Mouse (Mus musculus) midbrain, embryonic 11.5 days (tissue): ENCODE measurements at regions not wholly inside any gene's neighbourhood (a gene's known extent, or its start where the extent isn't known, plus 50 kb on each side); places are given as distances from the start of the nearest gene placed in this dataset. TPM values are rescaled to one million over a fixed set of nuclear protein-coding genes. Genes with fewer than 3 reads are reported as not detected.
"Not testable (repeated sequence)": the region's sequence is repeated elsewhere in the genome, so short reads cannot be mapped to it uniquely, and the experiment has no call there.

Experiments
- ATAC-seq: fragments of 200-750 bp; cut with Nextera tagmentation; 2 replicates; pipeline ENCODE4 v1.8.0; 2017; ENCODE audit warnings: moderate TSS enrichment, moderate library complexity; ENCODE audit not compliant: low FRiP score
- DNase-seq: peaks from one replicate; pipeline ENCODE4 v3.0.0; 2015; ENCODE audit warnings: low spot score; ENCODE audit errors: missing footprints
- H3K27ac ChIP-seq: fragments of 300-500 bp; sonication (generic); 2 replicates; pipeline ENCODE4 v1.5.1; 2014; ENCODE audit warnings: low read depth, low read length
- H3K27me3 ChIP-seq: fragments of 300-500 bp; sonication (generic); 2 replicates; pipeline ENCODE4 v1.6.1; 2014; ENCODE audit warnings: mild to moderate bottlenecking, low read length, moderate library complexity, mixed read lengths; ENCODE audit not compliant: control insufficient read depth, insufficient read depth
- H3K36me3 ChIP-seq: fragments of 300-500 bp; sonication (generic); 2 replicates; pipeline ENCODE4 v1.6.1; 2014; ENCODE audit warnings: mild to moderate bottlenecking, low read length, moderate library complexity, mixed read lengths; ENCODE audit not compliant: control insufficient read depth, insufficient read depth
- H3K4me1 ChIP-seq: fragments of 300-500 bp; sonication (generic); 2 replicates; pipeline ENCODE4 v1.6.1; 2014; ENCODE audit warnings: low read length; ENCODE audit not compliant: control insufficient read depth, insufficient read depth
- H3K4me2 ChIP-seq: fragments of 300-500 bp; sonication (generic); 2 replicates; pipeline ENCODE4 v1.6.1; 2014; ENCODE audit warnings: mild to moderate bottlenecking, moderate library complexity
- H3K4me3 ChIP-seq: fragments of 300-500 bp; sonication (generic); 2 replicates; pipeline ENCODE4 v1.5.1; 2014; ENCODE audit warnings: low read depth, low read length
- H3K9ac ChIP-seq: fragments of 300-500 bp; sonication (generic); 2 replicates; pipeline ENCODE4 v1.6.1; 2014; ENCODE audit warnings: low read length
- H3K9me3 ChIP-seq: fragments of 300-500 bp; sonication (generic); 2 replicates; pipeline ENCODE4 v1.6.1; 2016; ENCODE audit warnings: low read length; ENCODE audit not compliant: control insufficient read depth
- WGBS: fragments of 180-500 bp; shearing (Covaris S2); extraction: QIAGEN DNeasy Blood & Tissue Kit; methylation state at CpG from one replicate; pipeline ENCODE4 v1.1.7; 2014; 5-methylcytosine and 5-hydroxymethylcytosine counted together
- microRNA-seq: library from miRNA; unstranded; fragments of <30 nt; microRNA quantifications from one replicate; pipeline ENCODE4, GENCODE M21; 2017

- ATAC-seq, H3K27me3 ChIP-seq, H3K4me2 ChIP-seq, H3K9ac ChIP-seq, H3K27ac ChIP-seq, H3K4me3 ChIP-seq, H3K9me3 ChIP-seq, H3K36me3 ChIP-seq, H3K4me1 ChIP-seq, DNase-seq: not testable (repeated sequence)
- 65% methylated on average over 2 of the region's 2 CpGs for WGBS
Measured at GRCm38 (mm10) chr19:9338971-9339370, 203.5 kb upstream of the Asrgl1 start.

DNA sequence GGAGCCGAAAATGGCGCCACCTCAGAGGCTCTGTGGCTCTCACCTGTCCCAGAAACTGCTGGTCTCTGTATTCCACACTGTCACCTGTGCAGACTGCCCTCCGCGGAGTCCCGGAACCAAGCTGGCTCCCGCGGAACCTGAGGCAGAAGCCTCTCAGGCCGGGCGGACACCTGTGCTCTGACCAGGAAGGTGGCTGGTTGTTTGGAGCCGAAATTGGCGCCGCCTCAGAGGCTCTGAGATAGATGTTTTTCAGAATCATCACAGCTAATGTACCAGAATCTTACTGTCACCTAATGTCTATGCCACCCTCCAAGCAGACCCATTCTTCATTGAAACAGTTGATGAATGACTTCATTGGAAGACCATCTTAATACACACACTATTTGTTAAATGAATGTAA, 202.0 kb upstream of the Asrgl1 start:
- 94% methylated on average over 12 of the region's 12 CpGs for WGBS
- peak; percentile 57 for DNase-seq

GRCm38 (mm10) chr19:9317932-9318331, 182.5 kb upstream of the Asrgl1 start:
- ATAC-seq, DNase-seq, H3K4me1 ChIP-seq, H3K4me2 ChIP-seq, H3K27ac ChIP-seq, H3K9ac ChIP-seq, H3K36me3 ChIP-seq, H3K27me3 ChIP-seq, H3K9me3 ChIP-seq, H3K4me3 ChIP-seq: not testable (repeated sequence)
- no CpG with 5 or more reads among the region's 1 CpGs for WGBS

More for the DNA sequence above, 202.0 kb upstream of the Asrgl1 start:
- H3K36me3 ChIP-seq, H3K4me3 ChIP-seq, H3K27me3 ChIP-seq, H3K4me1 ChIP-seq, H3K9ac ChIP-seq, H3K4me2 ChIP-seq, ATAC-seq, H3K27ac ChIP-seq, H3K9me3 ChIP-seq: not testable (repeated sequence)

DNA sequence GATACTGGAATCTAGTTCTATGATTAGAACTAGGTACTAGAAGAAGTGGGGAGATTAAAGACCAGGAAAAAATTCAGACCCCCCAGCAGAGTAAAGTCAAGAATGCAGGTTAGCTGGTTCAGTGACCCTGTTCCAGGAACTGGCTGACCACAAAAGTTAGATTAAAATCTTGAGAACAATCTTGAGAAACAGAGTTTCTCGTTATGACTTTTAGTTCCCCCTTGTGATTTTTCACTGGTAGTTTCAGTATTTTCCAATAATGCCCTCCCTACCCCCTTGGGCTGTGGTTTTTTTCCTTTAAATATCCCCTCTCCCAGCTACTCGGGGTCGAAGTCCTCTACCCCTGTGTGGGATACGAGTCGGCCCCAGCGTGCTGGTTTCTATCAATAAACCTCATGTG, 180.7 kb upstream of the Asrgl1 start:
- DNase-seq, result not testable (repeated sequence)

DNA sequence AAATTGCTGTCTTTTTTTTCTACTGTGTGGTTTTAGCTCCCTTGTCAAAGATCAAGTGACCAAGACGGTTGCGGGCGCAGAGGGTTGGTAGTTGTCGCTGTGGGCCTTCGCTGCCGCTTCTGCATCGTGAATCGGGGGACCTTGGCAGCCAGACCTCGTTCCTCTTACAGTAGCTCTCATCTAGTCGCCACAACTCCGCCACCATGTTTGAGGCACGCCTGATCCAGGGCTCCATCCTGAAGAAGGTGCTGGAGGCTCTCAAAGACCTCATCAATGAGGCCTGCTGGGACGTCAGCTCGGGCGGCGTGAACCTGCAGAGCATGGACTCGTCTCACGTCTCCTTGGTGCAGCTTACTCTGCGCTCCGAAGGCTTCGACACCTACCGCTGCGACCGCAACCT, 147.7 kb upstream of the Asrgl1 start:
- WGBS, result 83% methylated on average over 24 of the region's 24 CpGs
- H3K4me2 ChIP-seq, result not testable (repeated sequence)

More for the DNA sequence above, 180.7 kb upstream of the Asrgl1 start:
- not testable (repeated sequence) for H3K4me2 ChIP-seq, H3K27ac ChIP-seq, H3K4me1 ChIP-seq, H3K4me3 ChIP-seq, H3K27me3 ChIP-seq, H3K9me3 ChIP-seq, H3K9ac ChIP-seq, H3K36me3 ChIP-seq, ATAC-seq
- 88% methylated on average over 6 of the region's 6 CpGs for WGBS

GRCm38 (mm10) chr19:9234676-9235075, 99.2 kb upstream of the Asrgl1 start:
- not testable (repeated sequence) for DNase-seq, H3K9ac ChIP-seq, H3K27me3 ChIP-seq, H3K36me3 ChIP-seq, H3K4me3 ChIP-seq, ATAC-seq, H3K9me3 ChIP-seq, H3K4me2 ChIP-seq, H3K4me1 ChIP-seq, H3K27ac ChIP-seq
- WGBS, result 90% methylated on average over 7 of the region's 7 CpGs

More for the DNA sequence above, 147.7 kb upstream of the Asrgl1 start:
- H3K27me3 ChIP-seq, H3K27ac ChIP-seq, H3K4me3 ChIP-seq, H3K36me3 ChIP-seq, H3K4me1 ChIP-seq, DNase-seq, H3K9ac ChIP-seq, H3K9me3 ChIP-seq, ATAC-seq: not testable (repeated sequence)

Small RNA genes in the stretch of these regions (microRNA-seq; reads per million reads assigned to microRNA genes)
- gene Gm24543, result not detected
